Comparison of ENCODE assay signal across 8 mouse cellular contexts in genomic region chr10:25449312-25450020, GRCm38 (mm10).
DNase-seq lines count a peak whose midpoint lies in the region; ATAC-seq and TF ChIP-seq lines count a peak whose summit lies in the region.
"Had no signal": no experiment of that assay in that cellular context is flagged by ENCODE, and none has a peak within 500 bp of the region (broad histone marks: within the 10 kb centered on the region; RNA-seq: fewer than 3 reads in every experiment).

No protein-coding gene starts in this region.

- no peaks in the 10 kb centered on the region for H3K27me3 ChIP-seq in liver, adult 2 months (ENCODE audit: control insufficient read depth, insufficient read depth, low read length)
- H3K27me3 ChIP-seq in heart, embryonic 11.5 days (ENCODE audit: control insufficient read depth, insufficient read depth, low read length): no peaks in the 10 kb centered on the region
- H3K27me3 ChIP-seq in limb, embryonic 10.5 days (ENCODE audit: low read depth, poor library complexity, severe bottlenecking): no peaks in the 10 kb centered on the region
- H3K27me3 ChIP-seq in stomach, embryonic 14.5 days (ENCODE audit: control insufficient read depth, insufficient read depth, low read length): no peaks in the 10 kb centered on the region

- no peak overlapping the region for H3K4me3 ChIP-seq in liver, adult 2 months (ENCODE audit: insufficient read depth, low read depth, low read length)
- H3K4me3 ChIP-seq in heart, embryonic 11.5 days (ENCODE audit: low read depth, low read length): no peak overlapping the region
- H3K4me3 ChIP-seq in limb, embryonic 10.5 days: no peak overlapping the region
- H3K4me3 ChIP-seq in stomach, embryonic 14.5 days (ENCODE audit: low read depth, low read length): no peak overlapping the region

- peaks cover 3% of the 10 kb centered on the region for H3K4me1 ChIP-seq in liver, adult 2 months (ENCODE audit: control insufficient read depth, insufficient read depth, low read length)
- H3K4me1 ChIP-seq in heart, embryonic 11.5 days (ENCODE audit: control insufficient read depth, insufficient read depth, low read length): peaks cover 29% of the 10 kb centered on the region
- peaks cover 12% of the 10 kb centered on the region for H3K4me1 ChIP-seq in limb, embryonic 10.5 days
- peaks cover 11% of the 10 kb centered on the region; the same call in 1 of the 2 replicates for H3K4me1 ChIP-seq in stomach, embryonic 14.5 days (ENCODE audit: control insufficient read depth, insufficient read depth, low read length)

- peak overlapping the region; percentile 71 for H3K27ac ChIP-seq in liver, adult 2 months (replicated peaks; ENCODE audit: insufficient read depth, low read depth, low read length)
- peak overlapping the region; percentile 86 for H3K27ac ChIP-seq in heart, embryonic 11.5 days (ENCODE audit: low read depth, low read length)
- H3K27ac ChIP-seq in limb, embryonic 10.5 days: peak overlapping the region; percentile 38; the same call in 1 of the 2 replicates
- H3K27ac ChIP-seq in stomach, embryonic 14.5 days (ENCODE audit: low read length): peak overlapping the region; percentile 16

- no peaks in the 10 kb centered on the region for H3K9me3 ChIP-seq in heart, embryonic 11.5 days (replicated peaks; ENCODE audit: control insufficient read depth, low read length)
- H3K9me3 ChIP-seq in limb, embryonic 10.5 days (replicated peaks): no peaks in the 10 kb centered on the region
- no peaks in the 10 kb centered on the region for H3K9me3 ChIP-seq in stomach, embryonic 14.5 days (ENCODE audit: control insufficient read depth, low read depth, low read length)

- H3K79me2 ChIP-seq in liver, adult 2 months (ENCODE audit: control insufficient read depth, insufficient read depth, low read length): no peaks in the 10 kb centered on the region

- H3K4me2 ChIP-seq in heart, embryonic 11.5 days: peak overlapping the region; percentile 24
- no peak overlapping the region for H3K4me2 ChIP-seq in stomach, embryonic 14.5 days (replicated peaks; ENCODE audit: low read depth, low read length)

- ATAC-seq in heart, embryonic 11.5 days (replicated peaks; ENCODE audit: insufficient number of reproducible peaks, low FRiP score, low TSS enrichment): 0 out of 2 replicates have a peak, but pooled peaks have one; percentile 35
- peak; percentile 58; the same call in 1 of the 2 replicates for ATAC-seq in stomach, embryonic 14.5 days (ENCODE audit: insufficient number of reproducible peaks, insufficient read depth, low FRiP score, low read depth)
- ATAC-seq in activated CD4-positive, CD25-positive, alpha-beta regulatory T cell, adult 4 months: no peak
- ATAC-seq: forebrain, embryonic 14.5 days had no signal

- no peaks in the 10 kb centered on the region; the same call in 1 of the 2 replicates for H3K36me3 ChIP-seq in liver, adult 2 months (ENCODE audit: control insufficient read depth, insufficient read depth, low read length)
- peaks cover 5% of the 10 kb centered on the region for H3K36me3 ChIP-seq in heart, embryonic 11.5 days (ENCODE audit: control insufficient read depth, insufficient read depth, low read length)
- H3K36me3 ChIP-seq in limb, embryonic 10.5 days: peaks cover 27% of the 10 kb centered on the region
- H3K36me3 ChIP-seq in stomach, embryonic 14.5 days (ENCODE audit: control insufficient read depth, insufficient read depth, low read length): peaks cover 2% of the 10 kb centered on the region; the same call in 1 of the 2 replicates

- peak overlapping the region; percentile 39; the same call in 1 of the 2 replicates for H3K9ac ChIP-seq in liver, adult 2 months (ENCODE audit: low read depth, low read length)
- H3K9ac ChIP-seq in heart, embryonic 11.5 days (ENCODE audit: low read depth, low read length): no peak overlapping the region
- H3K9ac ChIP-seq in stomach, embryonic 14.5 days (replicated peaks; ENCODE audit: low read depth, low read length): no peak overlapping the region

- DNase-seq in liver, adult 2 months (ENCODE audit: extremely low read depth, low read depth, low spot score): peak; percentile 38
- no peak for DNase-seq in liver
- no peak for DNase-seq in limb, embryonic 10.5 days (ENCODE audit: low spot score)
- no peak for DNase-seq in cerebellum, adult 8-10 months

- 64% methylated on average over 11 of the region's 11 CpGs for WGBS in liver, adult 2 months
- 42% methylated on average over 11 of the region's 11 CpGs for WGBS in heart, embryonic 11.5 days (ENCODE audit: insufficient replicate concordance)
- 67% methylated on average over 11 of the region's 11 CpGs for WGBS in limb, embryonic 10.5 days
- WGBS in stomach, embryonic 14.5 days: 27% methylated on average over 11 of the region's 11 CpGs

- no peak for TF ChIP-seq CTCF in liver, adult 2 months (IDR thresholded peaks at IDR 0.05; ENCODE audit: low read depth, low read length)

- TF ChIP-seq POLR2A in liver, adult 2 months (IDR thresholded peaks at IDR 0.05; ENCODE audit: extremely low read depth, insufficient read depth, low read length): no peak

Comparison
In these comparisons a context has a peak if more than half of its experiments do, and no peak if none do; other contexts are left out.
1. H3K27ac ChIP-seq: peak in every context shown above with its lines; median percentile 86 in heart, embryonic 11.5 days; 71 in liver, adult 2 months; 38 in limb, embryonic 10.5 days; 16 in stomach, embryonic 14.5 days.